Mouse (Mus musculus) heart, embryonic 11.5 days (tissue): ENCODE results near the gene Cby3. TPM values are rescaled to one million over a fixed set of nuclear protein-coding genes. Genes with fewer than 3 reads are reported as not detected.
A peak's percentile ranks its signal among the peaks of the same experiment; 100 is the strongest.

Experiments
- ATAC-seq: fragments of 200-750 bp; cut with Nextera tagmentation; replicated peaks from 2 replicates; pipeline ENCODE4 v1.8.0; 2017; ENCODE audit warnings: moderate library complexity; ENCODE audit not compliant: insufficient number of reproducible peaks, low FRiP score, low TSS enrichment
- H3K27ac ChIP-seq: fragments of 300-500 bp; sonication (generic); 2 replicates; pipeline ENCODE4 v1.5.1; 2014; ENCODE audit warnings: mild to moderate bottlenecking, low read depth, low read length
- H3K27me3 ChIP-seq: fragments of 300-500 bp; sonication (generic); 2 replicates; pipeline ENCODE4 v1.6.1; 2014; ENCODE audit warnings: mild to moderate bottlenecking, low read length, mixed read lengths; ENCODE audit not compliant: control insufficient read depth, insufficient read depth
- H3K36me3 ChIP-seq: fragments of 300-500 bp; sonication (generic); 2 replicates; pipeline ENCODE4 v1.6.1; 2014; ENCODE audit warnings: mild to moderate bottlenecking, low read length, moderate library complexity, mixed read lengths; ENCODE audit not compliant: control insufficient read depth, insufficient read depth
- H3K4me1 ChIP-seq: fragments of 300-500 bp; sonication (generic); 2 replicates; pipeline ENCODE4 v1.6.1; 2014; ENCODE audit warnings: low read length; ENCODE audit not compliant: control insufficient read depth, insufficient read depth
- H3K4me2 ChIP-seq: fragments of 300-500 bp; sonication (generic); 2 replicates; pipeline ENCODE4 v1.6.1; 2014; ENCODE audit warnings: mild to moderate bottlenecking, moderate library complexity
- H3K4me3 ChIP-seq: fragments of 300-500 bp; sonication (generic); 2 replicates; pipeline ENCODE4 v1.5.1; 2014; ENCODE audit warnings: low read depth, low read length
- H3K9ac ChIP-seq: fragments of 300-500 bp; sonication (generic); 2 replicates; pipeline ENCODE4 v1.6.1; 2014; ENCODE audit warnings: mild to moderate bottlenecking, low read depth, low read length, moderate library complexity
- H3K9me3 ChIP-seq: fragments of 300-500 bp; sonication (generic); replicated peaks from 2 replicates; pipeline ENCODE4 v1.6.1; 2016; ENCODE audit warnings: low read length; ENCODE audit not compliant: control insufficient read depth
- WGBS: fragments of 180-500 bp; shearing (Covaris S2); extraction: QIAGEN DNeasy Blood & Tissue Kit; methylation state at CpG from one replicate; pipeline ENCODE4 v1.1.7; 2014; ENCODE audit not compliant: insufficient replicate concordance; 5-methylcytosine and 5-hydroxymethylcytosine counted together
- polyA plus RNA-seq: library from polyadenylated mRNA; unstranded; fragments of >200 nt; fragmentation: Nextera tagmentation; extraction: Ambion mirVana; gene quantifications from 2 replicates; pipeline ENCODE4 v1.2.1, GENCODE M21; 2014

Cby3 gene
- polyA plus RNA-seq, 1 experiment from 2014 or later = not detected

DNA sequence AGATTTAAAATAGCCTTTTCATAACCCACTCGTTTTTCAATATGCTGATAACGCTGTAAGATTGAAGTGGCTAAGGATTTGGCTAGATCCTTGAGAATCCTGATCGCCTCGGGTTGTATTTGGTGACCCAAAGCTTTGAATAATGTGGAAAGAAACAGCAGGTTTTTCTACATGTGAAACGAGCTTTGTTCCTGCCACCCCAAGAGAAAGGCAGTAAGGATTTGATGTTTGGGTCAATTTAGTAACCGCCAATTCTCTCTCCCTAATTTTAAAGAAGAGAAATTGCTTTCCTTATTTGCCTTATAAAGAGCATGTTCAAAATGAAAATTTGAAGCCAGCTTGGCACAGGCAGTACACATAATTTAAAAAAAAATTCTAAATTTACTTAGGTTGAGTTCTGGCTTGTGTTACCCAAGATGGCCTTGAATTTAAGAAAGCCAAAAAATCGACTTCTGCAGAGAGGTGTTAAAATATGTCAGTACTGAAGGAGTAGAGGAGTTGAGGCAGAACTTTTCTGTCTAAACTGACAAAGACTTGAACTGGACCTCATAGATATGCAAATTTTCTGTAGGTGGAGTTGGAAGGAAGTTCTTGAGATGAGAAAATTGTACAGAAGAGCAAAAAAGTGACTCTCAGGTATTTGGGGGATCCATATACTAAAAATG is 27.8 kb upstream of the Cby3 start:
- ATAC-seq = no peak
- peaks cover 23% of the 10 kb centered on the region for H3K4me1 ChIP-seq
- H3K4me2 ChIP-seq = peak overlapping the region; percentile 80
- peak overlapping the region; percentile 93 for H3K9ac ChIP-seq
- H3K27ac ChIP-seq = peak overlapping the region; percentile 94
- peaks cover 5% of the 10 kb centered on the region for H3K36me3 ChIP-seq
- no peaks in the 10 kb centered on the region for H3K9me3 ChIP-seq
- WGBS = 8% methylated on average over 7 of the region's 7 CpGs
- no peaks in the 10 kb centered on the region for H3K27me3 ChIP-seq
- H3K4me3 ChIP-seq = peak overlapping the region; percentile 97

DNA sequence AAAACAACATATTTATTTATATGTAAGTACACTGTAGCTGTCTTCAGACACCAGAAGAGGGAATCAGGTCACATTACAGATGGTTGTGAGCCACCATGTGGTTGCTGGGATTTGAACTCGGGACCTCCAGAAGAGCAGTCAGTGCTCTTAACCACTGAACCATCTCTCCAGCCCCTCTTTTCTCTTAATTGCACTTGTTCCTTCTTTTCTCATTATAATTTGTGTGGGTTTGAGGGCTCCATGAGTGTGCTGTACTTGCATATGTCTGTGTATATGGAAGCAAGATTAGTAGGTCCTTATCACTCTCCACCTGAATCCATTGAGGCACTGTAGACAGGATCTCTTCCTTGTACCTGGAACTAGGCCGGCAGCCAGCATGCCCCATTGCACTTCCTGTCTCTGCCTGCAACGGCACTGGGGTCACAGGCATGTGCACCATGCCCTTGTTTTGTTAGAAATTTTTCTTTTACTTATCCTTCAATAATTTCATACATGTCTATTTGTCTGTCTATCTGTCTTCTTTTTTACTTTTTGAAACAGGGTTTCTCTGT is 26.1 kb upstream of the Cby3 start:
- H3K4me2 ChIP-seq = no peak overlapping the region
- no peak overlapping the region for H3K9ac ChIP-seq
- no peaks in the 10 kb centered on the region for H3K27me3 ChIP-seq
- H3K36me3 ChIP-seq = peaks cover 5% of the 10 kb centered on the region
- H3K27ac ChIP-seq = no peak overlapping the region
- WGBS = 79% methylated on average over 3 of the region's 3 CpGs
- H3K4me1 ChIP-seq = peaks cover 8% of the 10 kb centered on the region
- ATAC-seq = no peak
- H3K9me3 ChIP-seq = no peaks in the 10 kb centered on the region
- no peak overlapping the region for H3K4me3 ChIP-seq

DNA sequence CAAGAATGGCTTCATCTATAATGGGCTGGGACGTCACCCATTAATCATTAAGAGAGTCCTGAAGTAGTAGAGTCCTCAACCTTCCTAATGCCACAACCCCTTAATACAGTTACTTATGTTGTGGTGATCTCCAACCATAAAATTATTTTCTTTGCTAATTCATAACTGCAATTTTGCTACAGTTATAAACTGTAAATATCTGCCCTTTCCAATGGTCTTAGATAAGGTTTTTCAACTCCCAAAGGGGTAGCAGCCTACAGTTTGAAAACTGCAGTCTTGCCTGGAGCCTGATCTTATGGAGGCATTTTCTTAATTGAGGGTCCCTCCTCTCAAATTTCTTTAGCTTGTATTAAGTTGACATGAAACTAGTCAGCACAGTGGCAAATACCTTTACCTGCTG is 24.9 kb upstream of the Cby3 start:
- Histone ChIP-seq H3K27ac (no peak overlapping the region), H3K9ac (no peak overlapping the region), H3K36me3 (peaks cover 5% of the 10 kb centered on the region), H3K27me3 (no peaks in the 10 kb centered on the region), H3K4me1 (0 out of 2 replicates have a peak, but pooled peaks cover 1% of the 10 kb centered on the region), H3K4me3 (no peak overlapping the region), H3K4me2 (no peak overlapping the region), H3K9me3 (no peaks in the 10 kb centered on the region)
- 85% methylated on average over 1 of the region's 1 CpGs for WGBS
- no peak for ATAC-seq

DNA sequence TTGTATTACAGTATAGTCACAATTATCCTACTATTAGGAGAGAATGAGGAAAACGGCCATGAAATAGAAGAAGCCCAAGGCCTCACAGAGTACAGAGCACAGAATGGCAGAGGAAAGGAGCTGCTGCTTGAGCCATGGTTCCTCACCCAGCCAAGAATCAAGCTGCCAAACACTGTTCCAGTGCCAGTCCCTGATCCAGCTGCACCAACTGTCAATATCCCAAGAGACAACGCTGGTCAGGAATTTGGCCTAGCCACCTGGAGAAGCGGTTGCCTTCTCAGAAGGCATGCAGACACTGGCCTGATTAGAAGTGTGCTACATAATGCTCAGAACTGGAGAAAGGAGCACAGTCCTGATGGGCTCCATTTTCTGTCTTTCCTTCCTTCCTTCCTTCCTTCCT is 21.1 kb upstream of the Cby3 start:
- WGBS = 84% methylated on average over 3 of the region's 3 CpGs
- ATAC-seq = no peak

DNA sequence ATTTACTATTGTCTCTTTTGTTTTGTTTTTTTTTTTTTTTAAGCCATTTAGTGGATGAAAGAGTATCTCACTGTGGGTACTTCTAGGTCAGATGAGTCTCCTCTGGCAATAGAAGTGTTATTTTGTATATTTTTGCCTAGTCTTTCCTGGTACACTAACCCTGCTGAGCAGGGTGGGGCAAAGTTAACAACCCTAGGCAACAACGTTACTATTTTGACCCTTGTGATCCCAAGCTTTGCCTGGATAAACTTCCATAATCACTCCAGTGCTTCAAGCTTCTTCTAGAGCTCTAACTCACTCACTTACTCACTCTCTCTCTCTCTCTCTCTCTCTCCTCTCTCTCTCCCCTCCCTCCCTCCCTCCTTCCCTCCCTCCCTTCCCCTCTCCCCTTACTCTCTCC is 18.1 kb upstream of the Cby3 start:
- ATAC-seq = no peak
- no peaks in the 10 kb centered on the region for H3K9me3 ChIP-seq
- 55% methylated on average over 1 of the region's 1 CpGs for WGBS

More for the DNA sequence above, 21.1 kb upstream of the Cby3 start:
- no peak overlapping the region for H3K4me2 ChIP-seq
- no peak overlapping the region for H3K4me3 ChIP-seq
- H3K4me1 ChIP-seq = no peaks in the 10 kb centered on the region
- H3K27me3 ChIP-seq = no peaks in the 10 kb centered on the region
- H3K9ac ChIP-seq = no peak overlapping the region
- H3K27ac ChIP-seq = no peak overlapping the region
- peaks cover 5% of the 10 kb centered on the region for H3K36me3 ChIP-seq
- H3K9me3 ChIP-seq = no peaks in the 10 kb centered on the region

DNA sequence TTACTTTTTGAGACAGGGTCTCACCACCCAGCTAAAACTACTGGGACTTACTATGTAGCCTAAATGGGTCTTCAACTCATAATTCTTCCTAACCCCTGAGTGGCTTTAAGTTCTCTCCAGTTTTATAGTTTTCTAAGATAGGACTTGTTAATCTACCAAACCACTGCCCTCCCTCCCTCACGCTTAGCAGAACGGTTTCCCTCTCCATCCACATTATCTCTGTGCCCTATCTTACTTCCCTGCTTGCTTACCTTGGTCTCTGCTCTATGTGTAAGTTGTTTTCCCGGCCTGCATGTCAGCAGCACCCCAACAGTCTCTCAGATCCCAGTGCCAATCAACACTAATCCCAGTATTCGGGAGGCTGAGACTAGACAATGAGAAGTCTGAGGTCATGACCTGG is 17.4 kb upstream of the Cby3 start:
- WGBS = 55% methylated on average over 4 of the region's 4 CpGs
- ATAC-seq = no peak
- H3K4me1 ChIP-seq = no peaks in the 10 kb centered on the region

More for the DNA sequence above, 18.1 kb upstream of the Cby3 start:
- Histone ChIP-seq H3K36me3 (no peaks in the 10 kb centered on the region; the same call in 1 of the 2 replicates), H3K4me3 (no peak overlapping the region), H3K4me2 (no peak overlapping the region), H3K27me3 (no peaks in the 10 kb centered on the region), H3K27ac (no peak overlapping the region), H3K9ac (no peak overlapping the region), H3K4me1 (no peaks in the 10 kb centered on the region)

DNA sequence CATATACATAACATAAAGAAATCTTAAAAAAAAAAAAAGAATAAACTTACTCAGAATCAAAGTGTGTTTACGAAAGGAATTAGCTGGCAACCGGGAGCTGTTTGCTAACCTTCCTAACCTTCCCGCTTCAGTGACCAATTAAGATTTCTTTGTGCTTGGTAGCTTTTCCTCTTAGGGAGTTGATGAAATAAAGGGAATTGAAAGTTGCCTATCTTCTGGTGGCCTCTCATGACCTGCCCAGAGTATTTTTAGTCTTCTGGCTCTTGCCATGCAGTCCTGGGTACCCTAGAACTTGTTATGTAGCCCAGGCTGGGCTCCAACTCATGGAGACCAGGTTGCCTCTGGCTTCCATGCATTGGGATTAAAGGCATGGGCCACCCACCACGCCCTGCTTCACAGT is 8.8 kb upstream of the Cby3 start:
- 81% methylated on average over 4 of the region's 4 CpGs for WGBS
- Histone ChIP-seq H3K27ac (no peak overlapping the region), H3K4me1 (no peaks in the 10 kb centered on the region), H3K9me3 (no peaks in the 10 kb centered on the region), H3K9ac (no peak overlapping the region), H3K4me3 (no peak overlapping the region), H3K36me3 (no peaks in the 10 kb centered on the region), H3K27me3 (no peaks in the 10 kb centered on the region), H3K4me2 (no peak overlapping the region)
- no peak for ATAC-seq

More for the DNA sequence above, 17.4 kb upstream of the Cby3 start:
- Histone ChIP-seq H3K36me3 (no peaks in the 10 kb centered on the region; the same call in 1 of the 2 replicates), H3K27ac (no peak overlapping the region), H3K27me3 (no peaks in the 10 kb centered on the region), H3K9me3 (no peaks in the 10 kb centered on the region), H3K4me3 (no peak overlapping the region), H3K4me2 (no peak overlapping the region), H3K9ac (no peak overlapping the region)

DNA sequence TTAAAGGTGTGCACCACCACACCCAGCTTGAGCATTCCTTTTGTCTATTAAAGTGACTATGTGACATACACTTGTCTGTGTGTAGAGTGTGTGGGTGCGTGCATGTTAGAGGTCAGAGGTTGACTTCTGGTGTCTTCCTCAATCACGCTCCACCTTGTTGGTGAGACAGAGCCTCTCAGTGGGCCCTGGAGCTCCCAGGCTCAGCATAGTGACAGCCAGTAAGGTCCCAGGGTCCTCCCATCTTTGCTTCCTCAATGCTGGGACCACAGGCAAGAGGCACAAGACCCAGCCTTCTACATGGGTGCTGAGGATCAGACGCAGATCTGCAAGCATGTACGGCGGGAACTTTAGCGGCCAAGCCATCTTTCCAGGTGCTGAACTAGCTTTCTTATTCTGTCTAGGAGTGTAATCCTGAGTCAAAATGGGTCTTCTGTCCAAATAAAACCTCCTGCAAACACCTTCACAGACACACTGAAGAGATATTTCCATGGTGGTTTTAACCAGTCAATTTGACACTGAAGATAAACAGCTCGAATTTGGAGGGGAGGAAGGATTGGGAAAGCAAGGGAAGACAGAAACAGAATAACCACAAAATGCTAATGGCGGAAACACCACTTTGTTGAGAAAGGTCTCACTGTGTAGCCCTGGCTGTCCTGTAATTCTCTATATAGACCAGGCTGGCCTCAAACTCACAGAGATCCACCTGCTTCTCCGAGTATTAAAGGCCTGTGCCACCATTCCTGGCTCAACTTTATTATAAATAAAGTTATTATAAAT is 7.8 kb upstream of the Cby3 start:
- Histone ChIP-seq H3K9me3 (no peaks in the 10 kb centered on the region), H3K4me1 (no peaks in the 10 kb centered on the region), H3K4me3 (no peak overlapping the region), H3K9ac (no peak overlapping the region), H3K27me3 (no peaks in the 10 kb centered on the region), H3K36me3 (no peaks in the 10 kb centered on the region), H3K27ac (no peak overlapping the region), H3K4me2 (no peak overlapping the region)
- ATAC-seq = no peak
- WGBS = 80% methylated on average over 9 of the region's 9 CpGs
